Mouse (Mus musculus) embryonic facial prominence, embryonic 11.5 days (tissue): Measurements from ENCODE around the gene Purb. TPM values are rescaled to one million over a fixed set of nuclear protein-coding genes. Genes with fewer than 3 reads are reported as not detected.

Source experiments
- ATAC-seq: fragments of 200-750 bp; cut with Nextera tagmentation; replicated peaks from 2 replicates; pipeline ENCODE4 v1.8.0; 2017; ENCODE audit warnings: low read depth; ENCODE audit not compliant: insufficient number of reproducible peaks, low FRiP score, low TSS enrichment
- DNase-seq: peaks from one replicate; pipeline ENCODE4 v3.0.0-alpha.2; 2015; ENCODE audit warnings: low spot score
- H3K27ac ChIP-seq: fragments of 300-500 bp; sonication (generic); replicated peaks from 2 replicates; pipeline ENCODE4 v1.5.1; 2014; ENCODE audit warnings: mild to moderate bottlenecking, low read depth, low read length, control low read depth
- H3K27me3 ChIP-seq: fragments of 300-500 bp; sonication (generic); 2 replicates; pipeline ENCODE4 v1.6.1; 2014; ENCODE audit warnings: mild to moderate bottlenecking, low read length, moderate library complexity, mixed read lengths; ENCODE audit not compliant: control insufficient read depth, insufficient read depth
- H3K36me3 ChIP-seq: fragments of 300-500 bp; sonication (generic); replicated peaks from 2 replicates; pipeline ENCODE4 v1.6.1; 2014; ENCODE audit warnings: low read depth, mild to moderate bottlenecking, low read length, moderate library complexity, mixed read lengths; ENCODE audit not compliant: control insufficient read depth, insufficient read depth
- H3K4me1 ChIP-seq: fragments of 300-500 bp; sonication (generic); 2 replicates; pipeline ENCODE4 v1.6.1; 2014; ENCODE audit warnings: low read length, mixed read lengths; ENCODE audit not compliant: control insufficient read depth, insufficient read depth
- H3K4me2 ChIP-seq: fragments of 300-500 bp; sonication (generic); 2 replicates; pipeline ENCODE4 v1.6.1; 2014; ENCODE audit warnings: low read depth, mild to moderate bottlenecking, control low read depth, low read length, moderate library complexity
- H3K4me3 ChIP-seq: fragments of 300-500 bp; sonication (generic); 2 replicates; pipeline ENCODE4 v1.5.1; 2014; ENCODE audit warnings: low read depth, low read length, control low read depth
- H3K9ac ChIP-seq: fragments of 300-500 bp; sonication (generic); replicated peaks from 2 replicates; pipeline ENCODE4 v1.6.1; 2014; ENCODE audit warnings: mild to moderate bottlenecking, control low read depth, low read length
- H3K9me3 ChIP-seq: fragments of 300-500 bp; sonication (generic); replicated peaks from 2 replicates; pipeline ENCODE4 v1.6.1; 2016; ENCODE audit warnings: mild to moderate bottlenecking, low read length, inconsistent platforms, mixed read lengths; ENCODE audit not compliant: control insufficient read depth
- WGBS: fragments of 180-500 bp; shearing (Covaris S2); extraction: QIAGEN DNeasy Blood & Tissue Kit; methylation state at CpG from one replicate; pipeline ENCODE4 v1.1.7; 2014; 5-methylcytosine and 5-hydroxymethylcytosine counted together
- polyA plus RNA-seq: library from polyadenylated mRNA; unstranded; fragments of >200 nt; fragmentation: Nextera tagmentation; extraction: Ambion mirVana; gene quantifications from 2 replicates; pipeline ENCODE4 v1.2.1, GENCODE M21; 2014

Purb gene
- polyA plus RNA-seq, 1 experiment from 2014 or later, result 14.8 TPM

DNA sequence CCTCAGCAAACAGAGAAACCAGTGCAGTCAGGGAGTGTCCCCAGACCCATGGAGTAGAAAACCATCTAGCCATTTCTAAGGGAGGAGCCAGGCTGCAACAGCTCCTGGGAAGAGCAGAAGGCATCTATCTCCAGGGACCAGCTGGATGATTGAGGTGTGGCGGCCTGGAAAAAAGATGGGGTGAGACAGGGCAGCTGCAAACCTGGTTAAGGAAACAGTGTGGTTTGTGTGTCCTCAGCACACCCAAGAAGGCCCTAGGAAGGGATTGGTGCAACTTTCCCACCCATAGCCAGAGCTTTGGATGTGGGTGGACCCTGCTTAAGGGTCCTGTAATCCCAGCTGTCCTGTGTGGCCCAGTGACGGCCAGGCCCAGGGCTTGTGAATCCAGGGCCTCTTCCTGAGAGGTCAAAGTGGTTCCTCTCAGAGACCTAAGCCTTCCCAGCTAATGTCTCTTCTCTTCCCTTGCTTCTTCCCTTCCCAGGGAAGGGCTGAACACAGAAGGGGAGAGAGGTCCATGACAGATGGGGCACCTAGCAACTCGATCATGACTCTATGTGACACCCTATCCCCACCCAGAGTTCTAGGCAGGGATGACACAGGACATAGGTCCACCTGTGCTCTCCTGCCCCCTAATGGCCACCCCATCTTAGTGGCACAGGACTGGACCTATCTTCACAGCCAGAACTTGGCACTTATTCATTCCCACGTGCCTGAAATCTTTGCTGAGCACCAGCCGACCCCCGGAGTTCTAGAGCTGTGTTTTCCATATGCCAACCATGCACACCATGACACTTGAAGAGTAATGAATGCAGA lies 14.2 kb upstream of the Purb start:
- Histone ChIP-seq H3K9me3 (no peaks in the 10 kb centered on the region), H3K4me3 (no peak overlapping the region), H3K27ac (no peak overlapping the region), H3K36me3 (no peaks in the 10 kb centered on the region), H3K27me3 (no peaks in the 10 kb centered on the region), H3K4me1 (no peaks in the 10 kb centered on the region), H3K9ac (no peak overlapping the region), H3K4me2 (no peak overlapping the region)
- DNase-seq (no peak), ATAC-seq (no peak)
- WGBS, result 58% methylated on average over 6 of the region's 6 CpGs

DNA sequence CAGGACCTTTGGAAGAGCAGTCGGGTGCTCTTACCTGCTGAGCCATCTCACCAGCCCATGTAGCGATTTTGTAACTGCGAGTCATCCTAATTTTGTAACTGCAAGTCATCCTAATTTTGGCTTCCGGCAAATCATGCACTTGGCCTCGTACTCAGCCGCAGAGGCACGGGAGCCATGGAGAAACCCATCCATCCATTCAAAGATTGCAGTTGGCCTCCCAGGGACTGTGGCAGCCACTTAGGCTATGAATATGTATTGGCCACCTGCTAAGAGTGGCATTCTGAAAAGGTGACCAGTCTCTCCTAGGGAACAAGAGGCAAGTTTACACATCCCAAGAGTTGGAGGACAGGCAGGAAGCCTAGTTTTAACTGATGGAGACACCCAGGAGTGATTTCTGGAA lies 13.5 kb upstream of the Purb start:
- WGBS, result 86% methylated on average over 7 of the region's 7 CpGs
- ATAC-seq (no peak), DNase-seq (no peak)
- no peak overlapping the region for H3K27ac ChIP-seq
- H3K27me3 ChIP-seq, result no peaks in the 10 kb centered on the region
- H3K4me1 ChIP-seq, result no peaks in the 10 kb centered on the region
- H3K9me3 ChIP-seq, result no peaks in the 10 kb centered on the region
- no peak overlapping the region for H3K9ac ChIP-seq
- H3K4me3 ChIP-seq, result no peak overlapping the region
- no peaks in the 10 kb centered on the region for H3K36me3 ChIP-seq
- H3K4me2 ChIP-seq, result no peak overlapping the region

GRCm38 (mm10) chr11:6488041-6488684 lies 12.4 kb upstream of the Purb start:
- WGBS, result 93% methylated on average over 5 of the region's 5 CpGs
- no peaks in the 10 kb centered on the region for H3K4me1 ChIP-seq
- H3K27ac ChIP-seq, result no peak overlapping the region
- ATAC-seq, result no peak
- no peaks in the 10 kb centered on the region for H3K9me3 ChIP-seq
- H3K36me3 ChIP-seq, result no peaks in the 10 kb centered on the region
- no peak overlapping the region for H3K4me3 ChIP-seq
- no peak overlapping the region for H3K4me2 ChIP-seq
- no peak overlapping the region for H3K9ac ChIP-seq
- no peaks in the 10 kb centered on the region for H3K27me3 ChIP-seq
- no peak for DNase-seq

DNA sequence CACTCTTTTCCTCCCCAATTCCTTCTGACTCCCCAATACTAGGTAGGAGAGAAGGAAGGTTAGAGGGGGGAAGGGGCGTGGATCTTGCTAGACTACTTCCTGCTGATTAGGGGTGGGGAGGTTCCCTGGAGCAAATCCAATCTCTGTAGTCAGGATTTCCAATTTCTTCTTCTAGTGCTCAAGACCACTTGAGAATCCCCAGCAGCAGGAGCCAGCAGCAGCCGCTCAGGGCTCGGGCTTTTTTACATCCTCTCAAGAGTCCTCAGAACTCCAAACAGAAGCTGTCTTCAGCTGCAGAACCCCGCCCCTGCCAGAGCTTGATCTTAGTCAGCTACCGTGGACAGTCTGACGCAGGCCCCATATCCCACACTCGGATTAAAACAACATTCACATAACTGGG lies 11.8 kb upstream of the Purb start:
- Histone ChIP-seq H3K27ac (no peak overlapping the region), H3K4me3 (no peak overlapping the region), H3K9ac (no peak overlapping the region), H3K36me3 (no peaks in the 10 kb centered on the region), H3K27me3 (no peaks in the 10 kb centered on the region), H3K4me1 (no peaks in the 10 kb centered on the region), H3K4me2 (no peak overlapping the region), H3K9me3 (no peaks in the 10 kb centered on the region)
- ATAC-seq (no peak), DNase-seq (no peak)
- WGBS, result 47% methylated on average over 7 of the region's 7 CpGs

DNA sequence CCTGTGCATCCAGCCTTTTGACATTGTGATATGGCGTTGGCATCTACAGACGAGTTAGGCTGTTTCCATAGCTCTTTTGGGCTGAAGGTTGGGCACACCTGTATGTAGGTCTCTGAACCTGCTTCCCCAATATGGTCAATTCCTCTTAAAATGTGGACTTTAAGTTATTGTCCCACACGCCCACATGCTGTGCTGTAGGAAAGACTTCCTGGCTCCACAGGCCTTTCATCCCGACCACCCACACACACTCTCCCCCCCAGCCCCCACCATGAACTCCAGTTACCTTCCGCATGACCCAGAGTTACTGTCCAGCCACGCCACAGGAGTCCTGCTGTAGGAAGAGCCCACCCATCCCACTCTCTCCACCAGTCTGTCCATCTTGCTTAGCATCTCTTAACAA lies 11.2 kb upstream of the Purb start:
- WGBS, result 62% methylated on average over 6 of the region's 6 CpGs
- DNase-seq, result no peak

DNA sequence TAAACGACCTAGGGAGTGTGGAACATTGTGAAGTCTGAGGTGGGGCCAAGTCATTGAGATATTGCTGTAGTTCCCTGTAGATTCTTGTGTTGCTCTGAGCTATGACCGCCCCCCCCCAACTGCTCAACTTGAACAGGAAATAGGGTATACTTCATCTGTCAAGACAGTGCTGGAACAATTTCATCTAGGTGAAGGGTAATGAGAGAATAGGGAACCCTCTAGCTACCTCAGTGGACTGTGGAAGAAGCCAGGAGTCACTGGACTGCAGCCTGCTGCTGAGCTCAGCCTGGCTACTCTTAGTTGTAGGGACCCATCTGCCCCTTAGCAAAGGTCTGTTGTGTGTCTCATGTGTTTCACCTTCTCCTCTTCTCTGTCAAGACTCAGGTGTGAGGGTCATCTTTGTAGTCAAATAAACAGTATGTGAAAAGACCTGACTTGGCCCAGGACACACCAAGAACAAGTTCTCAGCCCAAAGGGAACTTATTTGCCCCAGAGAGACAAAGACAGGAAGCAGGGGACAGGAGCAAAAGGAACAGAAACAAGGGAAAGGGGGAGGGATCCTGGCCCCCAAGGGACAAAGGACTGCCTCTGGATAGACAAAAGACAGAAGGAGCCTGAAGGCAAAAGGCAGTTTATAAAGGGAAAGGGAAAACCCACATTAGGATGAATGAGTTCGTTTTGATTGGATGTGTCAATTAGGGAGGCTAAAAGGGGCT lies 8.7 kb upstream of the Purb start:
- no peak for DNase-seq
- no peak for ATAC-seq
- no peak overlapping the region for H3K9ac ChIP-seq
- H3K27ac ChIP-seq, result no peak overlapping the region
- no peaks in the 10 kb centered on the region for H3K36me3 ChIP-seq
- no peak overlapping the region for H3K4me3 ChIP-seq
- WGBS, result 66% methylated on average over 3 of the region's 3 CpGs
- H3K4me2 ChIP-seq, result no peak overlapping the region
- no peaks in the 10 kb centered on the region for H3K9me3 ChIP-seq
- no peaks in the 10 kb centered on the region for H3K27me3 ChIP-seq
- no peaks in the 10 kb centered on the region for H3K4me1 ChIP-seq

More for the DNA sequence above, 11.2 kb upstream of the Purb start:
- H3K9me3 ChIP-seq, result no peaks in the 10 kb centered on the region
- no peak overlapping the region for H3K27ac ChIP-seq
- H3K4me1 ChIP-seq, result no peaks in the 10 kb centered on the region
- H3K27me3 ChIP-seq, result no peaks in the 10 kb centered on the region
- no peak overlapping the region for H3K4me3 ChIP-seq
- no peak for ATAC-seq
- no peaks in the 10 kb centered on the region for H3K36me3 ChIP-seq
- no peak overlapping the region for H3K4me2 ChIP-seq
- H3K9ac ChIP-seq, result no peak overlapping the region

- H3K4me1 ChIP-seq, result no peaks in the 10 kb centered on the region
- no peaks in the 10 kb centered on the region for H3K27me3 ChIP-seq
- no peaks in the 10 kb centered on the region for H3K36me3 ChIP-seq
- no peak overlapping the region for H3K27ac ChIP-seq
- H3K4me3 ChIP-seq, result no peak overlapping the region
- DNase-seq, result no peak
- no peak overlapping the region for H3K4me2 ChIP-seq
- no peak overlapping the region for H3K9ac ChIP-seq
- ATAC-seq, result no peak
- 93% methylated on average over 2 of the region's 2 CpGs for WGBS
- H3K9me3 ChIP-seq, result no peaks in the 10 kb centered on the region
These were observed 7.4 kb upstream of the Purb start for GRCm38 (mm10) chr11:6483103-6483502.

GRCm38 (mm10) chr11:6481669-6482185 lies 6.0 kb upstream of the Purb start:
- 77% methylated on average over 6 of the region's 6 CpGs for WGBS

More at GRCm38 (mm10) chr11:6481669-6482185, 6.0 kb upstream of the Purb start:
- Histone ChIP-seq H3K27me3 (no peaks in the 10 kb centered on the region), H3K9ac (no peak overlapping the region), H3K27ac (no peak overlapping the region), H3K4me1 (no peaks in the 10 kb centered on the region), H3K4me3 (no peak overlapping the region), H3K4me2 (no peak overlapping the region), H3K9me3 (no peaks in the 10 kb centered on the region), H3K36me3 (no peaks in the 10 kb centered on the region)
- ATAC-seq (no peak), DNase-seq (no peak)
